Comparison of ENCODE assay signal across 18 mouse cellular contexts in the genomic region with DNA sequence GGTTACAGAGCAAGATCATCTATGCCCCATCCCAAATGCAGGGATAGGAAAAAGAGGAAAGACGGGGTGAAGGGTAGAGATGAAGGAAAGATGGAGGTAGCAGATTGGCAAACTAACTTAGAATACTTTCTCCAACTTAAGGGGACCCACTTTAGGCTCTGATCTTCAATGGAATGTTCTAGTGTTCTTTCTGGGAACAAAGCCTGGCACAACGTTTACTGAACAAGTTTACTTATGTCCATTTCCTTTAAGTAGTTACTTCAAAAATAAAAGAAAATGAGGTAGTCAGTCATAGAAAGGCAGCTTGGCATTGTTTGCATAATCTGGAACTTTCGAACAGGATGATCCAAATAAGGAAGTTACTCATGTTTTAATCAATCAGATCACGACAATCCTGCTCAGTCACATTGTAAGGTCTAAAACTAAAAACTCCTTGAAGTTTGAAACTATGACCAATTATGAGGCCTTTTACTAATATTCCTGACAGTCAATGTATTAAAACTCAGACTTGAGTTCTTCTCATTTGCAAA.
"Had no signal": no experiment of that assay in that cellular context is flagged by ENCODE, and none has a peak within 500 bp of the region (broad histone marks: within the 10 kb centered on the region; RNA-seq: fewer than 3 reads in every experiment).

No protein-coding gene starts in this region.

- H3K4me1 ChIP-seq: liver, embryonic 12.5 days; liver, embryonic 15.5 days had no signal

- DNase-seq: kidney, adult 11 months; kidney, adult 8-10 months; kidney, postnatal 10 days; kidney, postnatal 36 days; liver; right cerebral cortex, adult 18-20 months; right cerebral cortex, postnatal 14 days; right cerebral cortex, postnatal 4 days; thymus, adult 18-20 months; thymus, postnatal 36 days had no signal

- H3K9me3 ChIP-seq: intestine, embryonic 15.5 days; kidney, embryonic 15.5 days; limb, embryonic 10.5 days; limb, embryonic 13.5 days; liver, embryonic 12.5 days; liver, embryonic 15.5 days; midbrain, embryonic 12.5 days; midbrain, embryonic 15.5 days had no signal

- H3K9ac ChIP-seq: intestine, embryonic 15.5 days; kidney, embryonic 15.5 days; limb, embryonic 13.5 days; liver, embryonic 12.5 days; liver, embryonic 15.5 days; midbrain, embryonic 12.5 days; midbrain, embryonic 15.5 days had no signal

- H3K27ac ChIP-seq: intestine, embryonic 15.5 days; kidney, embryonic 15.5 days; limb, embryonic 10.5 days; limb, embryonic 13.5 days; liver, embryonic 12.5 days; liver, embryonic 15.5 days; midbrain, embryonic 12.5 days had no signal

- H3K27me3 ChIP-seq: intestine, embryonic 15.5 days; kidney, embryonic 15.5 days; limb, embryonic 13.5 days; liver, embryonic 12.5 days; liver, embryonic 15.5 days; midbrain, embryonic 12.5 days; midbrain, embryonic 15.5 days had no signal

- H3K4me3 ChIP-seq: intestine, embryonic 15.5 days; kidney, embryonic 15.5 days; limb, embryonic 10.5 days; limb, embryonic 13.5 days; liver, embryonic 12.5 days; liver, embryonic 15.5 days; midbrain, embryonic 12.5 days; midbrain, embryonic 15.5 days had no signal

- H3K4me2 ChIP-seq: intestine, embryonic 15.5 days; kidney, embryonic 15.5 days; limb, embryonic 13.5 days; liver, embryonic 12.5 days; liver, embryonic 15.5 days; midbrain, embryonic 12.5 days; midbrain, embryonic 15.5 days had no signal

- ATAC-seq: intestine, embryonic 15.5 days; liver, embryonic 12.5 days had no signal

- H3K36me3 ChIP-seq: intestine, embryonic 15.5 days; kidney, embryonic 15.5 days; limb, embryonic 10.5 days; limb, embryonic 13.5 days; liver, embryonic 12.5 days; liver, embryonic 15.5 days; midbrain, embryonic 12.5 days; midbrain, embryonic 15.5 days had no signal
